Mouse (Mus musculus) neural tube, embryonic 11.5 days (tissue): ENCODE measurements around the gene Rhox11. TPM values are rescaled to one million over a fixed set of nuclear protein-coding genes. Genes with fewer than 3 reads are reported as not detected.

Experiments used
- ATAC-seq: fragments of 200-750 bp; cut with Nextera tagmentation; 2 replicates; pipeline ENCODE4 v1.8.0; 2017; ENCODE audit warnings: moderate number of reproducible peaks, mild to moderate bottlenecking, moderate TSS enrichment, moderate library complexity; ENCODE audit not compliant: insufficient read depth, low FRiP score, low TSS enrichment
- DNase-seq: peaks from one replicate; pipeline ENCODE4 v3.0.0-alpha.2; 2015; ENCODE audit warnings: low spot score
- H3K27ac ChIP-seq: fragments of 300-500 bp; sonication (generic); 2 replicates; pipeline ENCODE4 v1.5.1; 2014; ENCODE audit warnings: low read depth, mild to moderate bottlenecking, low read length
- H3K27me3 ChIP-seq: fragments of 300-500 bp; sonication (generic); 2 replicates; pipeline ENCODE4 v1.6.1; 2014; ENCODE audit warnings: mild to moderate bottlenecking, low read length, mixed read lengths; ENCODE audit not compliant: control insufficient read depth, insufficient read depth
- H3K36me3 ChIP-seq: fragments of 300-500 bp; sonication (generic); 2 replicates; pipeline ENCODE4 v1.6.1; 2014; ENCODE audit warnings: mild to moderate bottlenecking, low read length, moderate library complexity, mixed read lengths; ENCODE audit not compliant: control insufficient read depth, insufficient read depth
- H3K4me1 ChIP-seq: fragments of 300-500 bp; sonication (generic); 2 replicates; pipeline ENCODE4 v1.6.1; 2014; ENCODE audit warnings: low read length, mixed read lengths; ENCODE audit not compliant: control insufficient read depth, insufficient read depth
- H3K4me2 ChIP-seq: fragments of 300-500 bp; sonication (generic); 2 replicates; pipeline ENCODE4 v1.6.1; 2014; ENCODE audit warnings: low read depth, mild to moderate bottlenecking, moderate library complexity
- H3K4me3 ChIP-seq: fragments of 300-500 bp; sonication (generic); 2 replicates; pipeline ENCODE4 v1.5.1; 2014; ENCODE audit warnings: low read depth, low read length
- H3K9ac ChIP-seq: fragments of 300-500 bp; sonication (generic); 2 replicates; pipeline ENCODE4 v1.6.1; 2014; ENCODE audit warnings: mild to moderate bottlenecking, low read length
- H3K9me3 ChIP-seq: fragments of 300-500 bp; sonication (generic); 2 replicates; pipeline ENCODE4 v1.6.1; 2016; ENCODE audit warnings: low read length; ENCODE audit not compliant: control insufficient read depth
- WGBS: fragments of 180-500 bp; shearing (Covaris S2); extraction: QIAGEN DNeasy Blood & Tissue Kit; methylation state at CpG from one replicate; pipeline ENCODE4 v1.1.7; 2014; 5-methylcytosine and 5-hydroxymethylcytosine counted together
- polyA plus RNA-seq: library from polyadenylated mRNA; unstranded; fragments of >200 nt; fragmentation: Nextera tagmentation; extraction: Ambion mirVana; gene quantifications from 2 replicates; pipeline ENCODE4 v1.2.1, GENCODE M21; 2014

Gene Rhox11
- polyA plus RNA-seq, 1 experiment from 2014 or later, result not detected

GRCm38 (mm10) chrX:38033841-38034240, 51.1 kb downstream of the Rhox11 start:
- DNase-seq (no peak), ATAC-seq (no peak)
- no peak overlapping the region for H3K4me2 ChIP-seq
- no peaks in the 10 kb centered on the region for H3K36me3 ChIP-seq
- H3K27ac ChIP-seq, result no peak overlapping the region
- H3K9ac ChIP-seq, result no peak overlapping the region
- H3K4me1 ChIP-seq, result no peaks in the 10 kb centered on the region
- H3K27me3 ChIP-seq, result no peaks in the 10 kb centered on the region
- no peaks in the 10 kb centered on the region for H3K9me3 ChIP-seq
- H3K4me3 ChIP-seq, result no peak overlapping the region
- WGBS, result 53% methylated on average over 2 of the region's 2 CpGs

Other genes starting within 250 kb of the Rhox11 start
- not detected in 2 replicates for gene Rhox8, start 206.2 kb downstream of the Rhox11 start, polyA plus RNA-seq
- gene Rhox7b, start 187.9 kb downstream of the Rhox11 start, polyA plus RNA-seq, result not detected in 2 replicates
- gene Rhox9, start 183.4 kb downstream of the Rhox11 start, polyA plus RNA-seq, result not detected in 2 replicates
- gene Btg1-ps1, start 66.3 kb downstream of the Rhox11 start, polyA plus RNA-seq, result not detected in 2 replicates
- gene Btg1-ps2, start 42.0 kb downstream of the Rhox11 start, polyA plus RNA-seq, result not detected in 2 replicates
- gene Rhox10, start 18.7 kb downstream of the Rhox11 start, polyA plus RNA-seq, result not detected in 2 replicates
- not detected in 2 replicates for gene Rhox12, start 25.8 kb upstream of the Rhox11 start, polyA plus RNA-seq
- not detected in 2 replicates for gene Rhox13, start 36.1 kb upstream of the Rhox11 start, polyA plus RNA-seq
- gene Zbtb33, start 104.7 kb upstream of the Rhox11 start, polyA plus RNA-seq, result 9.3 and 10.0 TPM in 2 replicates
- 28.1 and 28.8 TPM in 2 replicates for gene Tmem255a, start 167.3 kb upstream of the Rhox11 start, polyA plus RNA-seq
- gene Atp1b4, start 231.0 kb upstream of the Rhox11 start, polyA plus RNA-seq, result not detected in 2 replicates